Mouse (Mus musculus): Measurements from ENCODE around the gene Dpy30.
"Not testable (repeated sequence)": the region's sequence is repeated elsewhere in the genome, so short reads cannot be mapped to it uniquely, and the experiment has no call there.

DNA sequence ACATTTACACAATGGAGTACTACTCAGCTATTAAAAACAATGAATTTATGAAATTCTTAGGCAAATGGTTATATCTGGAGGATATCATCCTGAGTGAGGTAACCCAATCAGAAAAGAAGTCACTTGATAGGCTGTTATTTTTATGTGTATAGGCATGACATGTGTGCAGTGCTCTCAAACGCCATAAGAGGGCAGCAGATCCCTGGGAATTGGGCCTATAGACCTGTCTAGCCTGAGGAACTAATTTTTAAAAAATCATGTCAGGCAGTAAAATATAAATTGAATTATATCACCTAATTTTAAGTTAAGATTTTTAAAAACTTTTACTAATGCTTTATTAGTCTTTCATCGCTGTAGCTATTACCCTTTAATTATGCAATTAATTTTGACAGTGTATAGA, 4.4 kb upstream of the Dpy30 start:
- TF ChIP-seq CTCF (IDR thresholded peaks at IDR 0.05; ENCODE audit: control insufficient read depth, insufficient read depth, insufficient replicate concordance, low read depth, low read length) = peak; percentile 19; the same call in 1 of the 2 replicates
- TF ChIP-seq POLR2A (IDR thresholded peaks at IDR 0.05; ENCODE audit: control insufficient read depth, low read depth, low read length) = not testable (repeated sequence)
